Mouse (Mus musculus): ENCODE data around the gene Il17c. TPM values are rescaled to one million over a fixed set of nuclear protein-coding genes. Genes with fewer than 3 reads are reported as not detected.

The Il17c gene
- not detected for total RNA-seq (2021)
- long read RNA-seq, experiment 1 = 0 reads
- long read RNA-seq, experiment 2 = 0 reads

- no peak for DNase-seq
Measured at GRCm38 (mm10) chr8:122421376-122422070, at the start of gene Il17c. Gene Il17c, plus strand, starts transcription at chr8:122422020.

- no peak for DNase-seq
Measured at GRCm38 (mm10) chr8:122375320-122375719, 46.5 kb upstream of the Il17c start.

- no peak for DNase-seq
Measured at GRCm38 (mm10) chr8:122375751-122376364, 46.0 kb upstream of the Il17c start.

- peak; percentile 100 for DNase-seq
Measured at GRCm38 (mm10) chr8:122376365-122377231, 45.2 kb upstream of the Il17c start, which contains the start of gene Zc3h18. Gene Zc3h18, plus strand, starts transcription at chr8:122376609.

- no peak for DNase-seq
Measured at GRCm38 (mm10) chr8:122383039-122383438, 38.8 kb upstream of the Il17c start.

- no peak for DNase-seq
Measured at GRCm38 (mm10) chr8:122389357-122389756, 32.5 kb upstream of the Il17c start.

- DNase-seq = no peak
Measured at GRCm38 (mm10) chr8:122390758-122391157, 31.1 kb upstream of the Il17c start.

- DNase-seq = no peak
Measured at GRCm38 (mm10) chr8:122393717-122394116, 28.1 kb upstream of the Il17c start.

- no peak for DNase-seq
Measured at GRCm38 (mm10) chr8:122395291-122395690, 26.5 kb upstream of the Il17c start.

- DNase-seq = no peak
Measured at GRCm38 (mm10) chr8:122398186-122398585, 23.6 kb upstream of the Il17c start.

- no peak for DNase-seq
Measured at GRCm38 (mm10) chr8:122405146-122405805, 16.5 kb upstream of the Il17c start.

- DNase-seq = no peak
Measured at GRCm38 (mm10) chr8:122407678-122408077, 14.1 kb upstream of the Il17c start.

GRCm38 (mm10) chr8:122414311-122414710 is 7.5 kb upstream of the Il17c start:
- DNase-seq = no peak

GRCm38 (mm10) chr8:122415554-122415953 is 6.3 kb upstream of the Il17c start:
- no peak for DNase-seq

GRCm38 (mm10) chr8:122419881-122420555 is 1.8 kb upstream of the Il17c start:
- DNase-seq = no peak

GRCm38 (mm10) chr8:122423217-122423616 is 1.4 kb downstream of the Il17c start:
- DNase-seq = no peak

- peak; percentile 56 for DNase-seq
Measured at GRCm38 (mm10) chr8:122423659-122424058, 1.8 kb downstream of the Il17c start.

GRCm38 (mm10) chr8:122426145-122426544 is 4.3 kb downstream of the Il17c start:
- DNase-seq = no peak

GRCm38 (mm10) chr8:122427607-122428006 is 5.8 kb downstream of the Il17c start:
- no peak for DNase-seq

GRCm38 (mm10) chr8:122428163-122428562 is 6.3 kb downstream of the Il17c start:
- no peak for DNase-seq

- no peak for DNase-seq
Measured at GRCm38 (mm10) chr8:122430058-122430636, 8.3 kb downstream of the Il17c start.

Measured in gastrocnemius, postnatal 10 days (tissue).